Mouse (Mus musculus): ENCODE measurements around the gene Usp16. TPM values are rescaled to one million over a fixed set of nuclear protein-coding genes. Genes with fewer than 3 reads are reported as not detected.
"Not testable (repeated sequence)": the region's sequence is repeated elsewhere in the genome, so short reads cannot be mapped to it uniquely, and the experiment has no call there.

The Usp16 gene
- total RNA-seq, 2 experiments from 2014 or later: 41.6 to 47.3 TPM

- intact Hi-C loops (cut with DNase I): no loop called here
- no peak for DNase-seq (ENCODE audit: low spot score in 2 of 2)
These were observed 4.2 kb downstream of the Usp16 start for GRCm38 (mm10) chr16:87458752-87459151.

GRCm38 (mm10) chr16:87470579-87470978 is 16.1 kb downstream of the Usp16 start:
- DNase-seq (ENCODE audit: low spot score in 2 of 2): no peak
- intact Hi-C loops (cut with DNase I): loop anchor here (5.0 kb wide), 1 partner anchor 63 kb away; no protein-coding TSS in a partner anchor

- intact Hi-C loops (cut with DNase I): no loop called here
- DNase-seq (ENCODE audit: low spot score in 2 of 2): no peak
These were observed 29.9 kb downstream of the Usp16 start for GRCm38 (mm10) chr16:87484367-87484766.

- intact Hi-C loops (cut with DNase I): no loop called here
These were observed 32.2 kb downstream of the Usp16 start for GRCm38 (mm10) chr16:87486739-87487138.

GRCm38 (mm10) chr16:87488605-87489004 is 34.1 kb downstream of the Usp16 start:
- intact Hi-C loops (cut with DNase I): no loop called here
- no peak for DNase-seq (ENCODE audit: low spot score in 2 of 2)

More at GRCm38 (mm10) chr16:87486739-87487138, 32.2 kb downstream of the Usp16 start:
- no peak for DNase-seq (ENCODE audit: low spot score in 2 of 2)

GRCm38 (mm10) chr16:87492191-87492792 is 37.8 kb downstream of the Usp16 start:
- intact Hi-C loops (cut with DNase I); DNase-seq (ENCODE audit: low spot score in 2 of 2): not testable (repeated sequence)

GRCm38 (mm10) chr16:87494955-87495655 is 40.6 kb downstream of the Usp16 start:
- intact Hi-C loops (cut with DNase I): loop anchor here (2.0 kb wide), 2 partner anchors 14 to 40 kb away; partner anchors contain the start of gene Usp16
- DNase-seq (ENCODE audit: low spot score in 2 of 2): peak in 1 of 2 experiments; percentile 11

GRCm38 (mm10) chr16:87495716-87496447 is 41.4 kb downstream of the Usp16 start, which contains the start of gene Cct8:
Gene Cct8, minus strand, starts transcription at chr16:87495873.
- intact Hi-C loops (cut with DNase I): loop anchor here (2.0 kb wide), 2 partner anchors 15 to 41 kb away; partner anchors contain the start of gene Usp16
- peak; percentile 95 to 96 for DNase-seq (ENCODE audit: low spot score in 2 of 2)

- DNase-seq (ENCODE audit: low spot score in 2 of 2): no peak
- intact Hi-C loops (cut with DNase I): no loop called here
These were observed 42.2 kb downstream of the Usp16 start for GRCm38 (mm10) chr16:87496728-87497127.

GRCm38 (mm10) chr16:87497171-87497570 is 42.7 kb downstream of the Usp16 start:
- no peak for DNase-seq (ENCODE audit: low spot score in 2 of 2)
- intact Hi-C loops (cut with DNase I): no loop called here

GRCm38 (mm10) chr16:87499556-87499955 is 45.1 kb downstream of the Usp16 start:
- intact Hi-C loops (cut with DNase I): no loop called here
- no peak for DNase-seq (ENCODE audit: low spot score in 2 of 2)

- intact Hi-C loops (cut with DNase I): no loop called here
- DNase-seq (ENCODE audit: low spot score in 2 of 2): no peak
These were observed 47.0 kb downstream of the Usp16 start for GRCm38 (mm10) chr16:87501304-87502078.

GRCm38 (mm10) chr16:87511706-87512105 is 57.2 kb downstream of the Usp16 start:
- no peak for DNase-seq (ENCODE audit: low spot score in 2 of 2)
- intact Hi-C loops (cut with DNase I): no loop called here

GRCm38 (mm10) chr16:87512331-87512730 is 57.8 kb downstream of the Usp16 start:
- no peak for DNase-seq (ENCODE audit: low spot score in 2 of 2)
- intact Hi-C loops (cut with DNase I): no loop called here

- no peak for DNase-seq (ENCODE audit: low spot score in 2 of 2)
- intact Hi-C loops (cut with DNase I): no loop called here
These were observed 69.7 kb downstream of the Usp16 start for GRCm38 (mm10) chr16:87524228-87524627.

- intact Hi-C loops (cut with DNase I): no loop called here
- DNase-seq (ENCODE audit: low spot score in 2 of 2): no peak
These were observed 73.2 kb downstream of the Usp16 start for GRCm38 (mm10) chr16:87527553-87528249.

GRCm38 (mm10) chr16:87528755-87529154 is 74.3 kb downstream of the Usp16 start:
- intact Hi-C loops (cut with DNase I): no loop called here
- no peak for DNase-seq (ENCODE audit: low spot score in 2 of 2)

Measured in left cerebral cortex, postnatal 36 days (tissue).